ENCODE assay signal across 34 mouse cellular contexts in genomic region chr1:72070489-72070888, GRCm38 (mm10).
A peak's percentile ranks its signal among the peaks of the same experiment; 100 is the strongest.
DNase-seq lines count a peak whose midpoint lies in the region; ATAC-seq lines count a peak whose summit lies in the region.
"Had no signal": no experiment of that assay in that cellular context is flagged by ENCODE, and none has a peak within 500 bp of the region (broad histone marks: within the 10 kb centered on the region; RNA-seq: fewer than 3 reads in every experiment).

No protein-coding gene starts in this region.

- H3K4me3 ChIP-seq in intestine, embryonic 14.5 days (ENCODE audit: low read depth, low read length) = no peak overlapping the region
- no peak overlapping the region for H3K4me3 ChIP-seq in intestine, embryonic 16.5 days (ENCODE audit: low read length)
- H3K4me3 ChIP-seq in stomach, embryonic 15.5 days (replicated peaks) = no peak overlapping the region
- H3K4me3 ChIP-seq: embryonic facial prominence, embryonic 10.5 days; embryonic facial prominence, embryonic 15.5 days; forebrain, embryonic 15.5 days; gastrocnemius, adult 2 months; hindbrain, embryonic 12.5 days; kidney, embryonic 15.5 days; layer of hippocampus, adult 2 months; left cerebral cortex, adult 2 months; limb, embryonic 13.5 days; lung, embryonic 15.5 days; megakaryocyte, embryonic 14.5 days; midbrain, embryonic 12.5 days; myocyte; neural tube, embryonic 12.5 days had no signal

- 0 out of 2 replicates have a peak, but pooled peaks cover 2% of the 10 kb centered on the region for H3K4me1 ChIP-seq in intestine, embryonic 14.5 days (replicated peaks; ENCODE audit: control insufficient read depth, insufficient read depth, low read length)
- H3K4me1 ChIP-seq in intestine, embryonic 16.5 days (ENCODE audit: control insufficient read depth, insufficient read depth, low read length) = no peaks in the 10 kb centered on the region
- no peaks in the 10 kb centered on the region for H3K4me1 ChIP-seq in stomach, embryonic 15.5 days
- H3K4me1 ChIP-seq: embryonic facial prominence, embryonic 10.5 days; hindbrain, embryonic 12.5 days; kidney, embryonic 15.5 days; megakaryocyte, embryonic 14.5 days; neural tube, embryonic 12.5 days had no signal

- H3K4me2 ChIP-seq in intestine, embryonic 14.5 days (ENCODE audit: low read length) = no peak overlapping the region
- no peak overlapping the region for H3K4me2 ChIP-seq in intestine, embryonic 16.5 days (ENCODE audit: low read depth, low read length)
- no peak overlapping the region for H3K4me2 ChIP-seq in stomach, embryonic 15.5 days
- H3K4me2 ChIP-seq: embryonic facial prominence, embryonic 15.5 days; forebrain, embryonic 15.5 days; hindbrain, embryonic 12.5 days; kidney, embryonic 15.5 days; limb, embryonic 13.5 days; liver, embryonic 11.5 days; lung, embryonic 15.5 days; midbrain, embryonic 12.5 days; neural tube, embryonic 12.5 days had no signal

- no peaks in the 10 kb centered on the region for H3K9me3 ChIP-seq in intestine, embryonic 14.5 days (ENCODE audit: control insufficient read depth, low read length)
- H3K9me3 ChIP-seq in intestine, embryonic 16.5 days (ENCODE audit: control insufficient read depth, low read length) = no peaks in the 10 kb centered on the region
- no peaks in the 10 kb centered on the region for H3K9me3 ChIP-seq in stomach, embryonic 15.5 days
- H3K9me3 ChIP-seq: embryonic facial prominence, embryonic 10.5 days; embryonic facial prominence, embryonic 15.5 days; forebrain, embryonic 15.5 days; G1E; hindbrain, embryonic 12.5 days; kidney, embryonic 15.5 days; limb, embryonic 13.5 days; lung, embryonic 15.5 days; midbrain, embryonic 12.5 days; neural tube, embryonic 12.5 days had no signal

- H3K27ac ChIP-seq in intestine, embryonic 14.5 days (ENCODE audit: low read depth) = no peak overlapping the region
- no peak overlapping the region for H3K27ac ChIP-seq in intestine, embryonic 16.5 days (ENCODE audit: low read length)
- no peak overlapping the region; the same call in 1 of the 2 replicates for H3K27ac ChIP-seq in stomach, embryonic 15.5 days
- H3K27ac ChIP-seq: embryonic facial prominence, embryonic 10.5 days; embryonic facial prominence, embryonic 15.5 days; forebrain, embryonic 15.5 days; gastrocnemius, adult 2 months; hindbrain, embryonic 12.5 days; hindbrain, postnatal 0 days; kidney, embryonic 15.5 days; layer of hippocampus, adult 2 months; left cerebral cortex, adult 2 months; limb, embryonic 13.5 days; lung, embryonic 15.5 days; midbrain, embryonic 12.5 days; neural tube, embryonic 12.5 days had no signal

- no peak overlapping the region for H3K9ac ChIP-seq in intestine, embryonic 14.5 days (ENCODE audit: low read length)
- no peak overlapping the region for H3K9ac ChIP-seq in intestine, embryonic 16.5 days (ENCODE audit: low read depth, low read length)
- H3K9ac ChIP-seq in stomach, embryonic 15.5 days = no peak overlapping the region
- H3K9ac ChIP-seq: embryonic facial prominence, embryonic 15.5 days; forebrain, embryonic 15.5 days; hindbrain, embryonic 12.5 days; kidney, embryonic 15.5 days; limb, embryonic 13.5 days; lung, embryonic 15.5 days; midbrain, embryonic 12.5 days; neural tube, embryonic 12.5 days had no signal

- H3K36me3 ChIP-seq in intestine, embryonic 14.5 days (ENCODE audit: control insufficient read depth, insufficient read depth, low read length) = no peaks in the 10 kb centered on the region
- H3K36me3 ChIP-seq in intestine, embryonic 16.5 days (ENCODE audit: control insufficient read depth, insufficient read depth, low read length) = no peaks in the 10 kb centered on the region
- no peaks in the 10 kb centered on the region for H3K36me3 ChIP-seq in stomach, embryonic 15.5 days
- H3K36me3 ChIP-seq: embryonic facial prominence, embryonic 10.5 days; embryonic facial prominence, embryonic 15.5 days; forebrain, embryonic 15.5 days; G1E; hindbrain, embryonic 12.5 days; kidney, embryonic 15.5 days; limb, embryonic 13.5 days; lung, embryonic 15.5 days; midbrain, embryonic 12.5 days; neural tube, embryonic 12.5 days had no signal

- no peaks in the 10 kb centered on the region for H3K27me3 ChIP-seq in intestine, embryonic 14.5 days (replicated peaks; ENCODE audit: control insufficient read depth, insufficient read depth, low read length)
- no peaks in the 10 kb centered on the region for H3K27me3 ChIP-seq in intestine, embryonic 16.5 days (replicated peaks; ENCODE audit: control insufficient read depth, insufficient read depth, low read length)
- no peaks in the 10 kb centered on the region for H3K27me3 ChIP-seq in stomach, embryonic 15.5 days (replicated peaks)
- H3K27me3 ChIP-seq: embryonic facial prominence, embryonic 15.5 days; forebrain, embryonic 15.5 days; hindbrain, embryonic 12.5 days; kidney, embryonic 15.5 days; limb, embryonic 13.5 days; lung, embryonic 15.5 days; megakaryocyte, embryonic 14.5 days; midbrain, embryonic 12.5 days; neural tube, embryonic 12.5 days had no signal

- DNase-seq in intestine, embryonic 14.5 days (ENCODE audit: low spot score) = no peak
- DNase-seq in 416B (ENCODE audit: low read depth) = peak; percentile 1
- no peak for DNase-seq in spleen, postnatal 14 days (ENCODE audit: low spot score in 2 of 2)
- DNase-seq in testis, postnatal 10 days (ENCODE audit: low spot score) = no peak
- no peak for DNase-seq in cerebellum, adult 8-10 months
- DNase-seq: adrenal gland, postnatal 25 days; cerebellum, adult 11-12 months; cerebellum, postnatal 14 days; gastrocnemius, adult 2 months; gastrocnemius, postnatal 36 days; heart, postnatal 36 days; kidney, adult 18-20 months; kidney, postnatal 36 days; right cerebral cortex, postnatal 14 days; thymus, postnatal 25 days had no signal

- 44% methylated on average over 5 of the region's 5 CpGs for WGBS in intestine, embryonic 14.5 days
- 51% methylated on average over 5 of the region's 5 CpGs for WGBS in intestine, embryonic 16.5 days
- WGBS in stomach, embryonic 15.5 days = 52% methylated on average over 5 of the region's 5 CpGs

- ATAC-seq in intestine, embryonic 14.5 days (replicated peaks; ENCODE audit: low FRiP score, low TSS enrichment, low read depth) = 0 out of 2 replicates have a peak, but pooled peaks have one; percentile 55
- ATAC-seq in intestine, embryonic 16.5 days = no peak
- ATAC-seq in common myeloid progenitor, adult 5-6 weeks (replicated peaks; ENCODE audit: low read depth, poor library complexity, severe bottlenecking) = 0 out of 2 replicates have a peak, but pooled peaks have one; percentile 36
- ATAC-seq in stomach, embryonic 15.5 days (ENCODE audit: insufficient read depth, low FRiP score, low read depth) = peak; percentile 10; the same call in 1 of the 2 replicates
- ATAC-seq: forebrain, embryonic 15.5 days; hindbrain, postnatal 0 days had no signal
